8 mouse cellular contexts compared by ENCODE assay signal in the genomic region with DNA sequence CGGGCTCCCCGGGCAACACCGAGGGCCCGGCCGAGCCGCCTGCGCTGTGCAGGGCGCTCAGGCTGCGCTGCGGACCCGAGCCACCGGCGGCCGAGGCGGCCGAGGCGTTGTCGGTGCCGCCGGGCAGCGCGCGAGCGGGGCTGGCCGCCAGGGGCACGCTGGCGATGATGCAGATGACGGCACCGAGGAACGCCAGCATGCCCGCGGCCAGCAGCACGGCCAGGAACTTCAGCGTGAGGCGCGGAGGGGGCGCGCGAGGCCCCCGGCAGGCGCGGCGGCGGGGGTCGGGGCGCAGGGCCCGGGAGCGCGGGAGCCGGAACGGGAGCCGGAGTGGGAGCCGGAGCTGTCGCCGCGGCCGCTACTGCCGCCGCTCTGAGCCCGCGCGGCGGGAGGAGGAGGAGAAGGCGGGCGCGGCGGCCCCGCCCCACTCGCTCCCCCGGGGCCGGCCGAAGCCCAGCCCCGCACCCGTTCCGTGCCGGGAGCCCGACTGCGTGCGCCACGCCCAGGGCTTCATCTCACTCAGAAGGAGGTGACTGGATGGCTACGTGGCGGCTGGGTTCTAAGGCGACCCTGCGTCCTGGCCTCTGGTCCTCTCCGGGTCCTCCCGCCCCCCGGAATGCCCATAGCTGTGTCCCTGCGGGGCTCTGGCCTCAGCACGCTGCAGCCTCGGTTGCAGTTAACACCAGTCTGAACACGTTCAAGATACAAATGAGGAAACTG. TPM values are rescaled to one million over a fixed set of nuclear protein-coding genes. Genes with fewer than 3 reads are reported as not detected.
DNase-seq lines count a peak whose midpoint lies in the region; ATAC-seq and TF ChIP-seq lines count a peak whose summit lies in the region.

Gene Nptxr, minus strand, starts transcription at position 415 of the 720 bp plus-strand sequence.

- H3ac ChIP-seq in C2C12 (ENCODE audit: control insufficient read depth, insufficient read length, low read depth): peak within 1 kb of the TSS; percentile 75

- H3K79me3 ChIP-seq in C2C12 (ENCODE audit: low read depth): no peaks in the 10 kb centered on the region

- H3K36me3 ChIP-seq in C2C12 (ENCODE audit: control insufficient read depth, insufficient read depth): no peaks in the 10 kb centered on the region
- H3K36me3 ChIP-seq in embryonic facial prominence, embryonic 10.5 days (replicated peaks): no peaks in the 10 kb centered on the region
- H3K36me3 ChIP-seq in heart, embryonic 15.5 days: no peaks in the 10 kb centered on the region
- no peaks in the 10 kb centered on the region for H3K36me3 ChIP-seq in lung, embryonic 15.5 days

- peak within 1 kb of the TSS; percentile 97 for H3K4me2 ChIP-seq in heart, embryonic 15.5 days
- peak within 1 kb of the TSS; percentile 97 for H3K4me2 ChIP-seq in lung, embryonic 15.5 days

- H3K9me3 ChIP-seq in embryonic facial prominence, embryonic 10.5 days: no peaks in the 10 kb centered on the region
- H3K9me3 ChIP-seq in heart, embryonic 15.5 days (replicated peaks): no peaks in the 10 kb centered on the region
- no peaks in the 10 kb centered on the region for H3K9me3 ChIP-seq in lung, embryonic 15.5 days

- H3K4me3 ChIP-seq in C2C12 (ENCODE audit: insufficient read depth, poor library complexity, severe bottlenecking): peak within 1 kb of the TSS; percentile 51
- H3K4me3 ChIP-seq in embryonic facial prominence, embryonic 10.5 days: peak within 1 kb of the TSS; percentile 72
- H3K4me3 ChIP-seq in heart, embryonic 15.5 days: peak within 1 kb of the TSS; percentile 67
- peak within 1 kb of the TSS; percentile 60 for H3K4me3 ChIP-seq in layer of hippocampus, adult 2 months
- H3K4me3 ChIP-seq in lung, embryonic 15.5 days: peak within 1 kb of the TSS; percentile 61

- peaks cover 34% of the 10 kb centered on the region for H3K79me2 ChIP-seq in C2C12 (ENCODE audit: control insufficient read depth, insufficient read depth)

- peak; percentile 77 for TF ChIP-seq CTCF in C2C12 (IDR thresholded peaks at IDR 0.05; ENCODE audit: control insufficient read depth, insufficient read depth, insufficient read length)
- no peak; the same call in 1 of the 2 replicates for TF ChIP-seq CTCF in layer of hippocampus, adult 2 months (conservative IDR thresholded peaks at IDR 0.05)

- no peaks in the 10 kb centered on the region for H3K27me3 ChIP-seq in C2C12 (ENCODE audit: control insufficient read depth, insufficient read depth, insufficient read length)
- H3K27me3 ChIP-seq in embryonic facial prominence, embryonic 10.5 days (replicated peaks; ENCODE audit: low read depth, poor library complexity, severe bottlenecking): peaks cover 94% of the 10 kb centered on the region
- peaks cover 91% of the 10 kb centered on the region for H3K27me3 ChIP-seq in heart, embryonic 15.5 days
- H3K27me3 ChIP-seq in lung, embryonic 15.5 days: peaks cover 82% of the 10 kb centered on the region

- H3K4me1 ChIP-seq in embryonic facial prominence, embryonic 10.5 days: peaks cover 23% of the 10 kb centered on the region
- H3K4me1 ChIP-seq in heart, embryonic 15.5 days (replicated peaks): peaks cover 19% of the 10 kb centered on the region
- peaks cover 19% of the 10 kb centered on the region for H3K4me1 ChIP-seq in lung, embryonic 15.5 days

- peak; percentile 72 for ATAC-seq in heart, embryonic 15.5 days (replicated peaks; ENCODE audit: insufficient number of reproducible peaks, insufficient read depth, low FRiP score, low read depth)
- peak; percentile 70 for ATAC-seq in lung, embryonic 15.5 days (ENCODE audit: borderline replicate concordance, extremely low read depth, low FRiP score, low TSS enrichment)

- H3K27ac ChIP-seq in embryonic facial prominence, embryonic 10.5 days (replicated peaks): peak within 1 kb of the TSS; percentile 75
- no peak within 1 kb of the TSS for H3K27ac ChIP-seq in heart, embryonic 15.5 days
- H3K27ac ChIP-seq in layer of hippocampus, adult 2 months: peak within 1 kb of the TSS; percentile 93
- no peak within 1 kb of the TSS for H3K27ac ChIP-seq in lung, embryonic 15.5 days

- WGBS in embryonic facial prominence, embryonic 10.5 days: under 1% methylated on average over 91 of the region's 91 CpGs
- under 1% methylated on average over 69 of the region's 91 CpGs for WGBS in heart, embryonic 15.5 days
- under 1% methylated on average over 45 of the region's 91 CpGs for WGBS in lung, embryonic 15.5 days

- peak; percentile 54 for DNase-seq in R1 (ENCODE audit: low read depth, low spot score)
- DNase-seq in embryonic facial prominence, embryonic 10.5 days (ENCODE audit: low spot score): peak; percentile 71
- peak in 1 of 2 experiments; percentile 70 for DNase-seq in layer of hippocampus, adult 2 months (ENCODE audit: low spot score in 2 of 2)
- DNase-seq in retina, postnatal 7 days (ENCODE audit: low read depth, low spot score): peak; percentile 33
- DNase-seq in spleen, adult 12 weeks (ENCODE audit: low spot score): no peak

- peak within 1 kb of the TSS; percentile 63 for H3K9ac ChIP-seq in heart, embryonic 15.5 days
- H3K9ac ChIP-seq in lung, embryonic 15.5 days: peak within 1 kb of the TSS; percentile 46

TF ChIP-seq in C2C12, 6 proteins besides CTCF, POLR2A, EP300 and RAD21:
- TF ChIP-seq MAX (IDR thresholded peaks at IDR 0.05) (no peak), MYOD1 (IDR thresholded peaks at IDR 0.05; ENCODE audit: control insufficient read depth, insufficient read length, low read depth) (no peak), FOSL1 (IDR thresholded peaks at IDR 0.05; ENCODE audit: insufficient read depth, low read length, poor library complexity, severe bottlenecking) (no peak), USF1 (IDR thresholded peaks at IDR 0.05; ENCODE audit: low read depth) (no peak), CEBPB (IDR thresholded peaks at IDR 0.05; ENCODE audit: low read depth) (no peak), MYOG (IDR thresholded peaks at IDR 0.05; ENCODE audit: control insufficient read depth, extremely low read depth, insufficient read length) (no peak)

RNA-seq across cellular contexts. Expression of gene Nptxr, which starts in this region (rescaled TPM):
- polyA plus RNA-seq in C2C12 (2012; fragmentation: generic; extraction: Trizol): 26.6 TPM
- polyA plus RNA-seq in embryonic facial prominence, embryonic 10.5 days (2016; fragmentation: Nextera tagmentation; extraction: Ambion mirVana): 1.8 and 2.2 TPM in 2 replicates
- 1.8 and 3.6 TPM in 2 replicates for polyA plus RNA-seq in heart, embryonic 15.5 days (2015; fragmentation: Nextera tagmentation; extraction: Ambion mirVana)
- 100 to 1,000 TPM; 756 to 804 TPM for total RNA-seq in layer of hippocampus, adult 2 months (2021)
- 2.8 and 3.4 TPM in 2 replicates for polyA plus RNA-seq in lung, embryonic 15.5 days (2015; fragmentation: Nextera tagmentation; extraction: Ambion mirVana)

Comparison
In these comparisons a context has a peak if more than half of its experiments do, and no peak if none do; other contexts are left out.
1. H3K27ac ChIP-seq: peak in embryonic facial prominence, embryonic 10.5 days (single experiment) and layer of hippocampus, adult 2 months (single experiment); none in heart, embryonic 15.5 days (single experiment) and lung, embryonic 15.5 days (single experiment).
2. Peak in every context shown above with its lines, with median percentiles within 50 percentile points of each other: H3K4me3 ChIP-seq.